Mouse (Mus musculus) gastrocnemius, postnatal 4 days (tissue): ENCODE measurements around the gene Qrich2. TPM values are rescaled to one million over a fixed set of nuclear protein-coding genes. Genes with fewer than 3 reads are reported as not detected.
"Not testable (repeated sequence)": the region's sequence is repeated elsewhere in the genome, so short reads cannot be mapped to it uniquely, and the experiment has no call there.

ENCODE experiments used
- DNase-seq, 2 experiments: peaks; one replicate each; pipeline ENCODE4 v3.0.0; 2021 to 2022; ENCODE audit warnings: low spot score in 2 of 2, mixed read lengths in 2 of 2
- total RNA-seq, 2 experiments: library from RNA; stranded (reverse); gene quantifications; 2 replicates each; pipeline ENCODE4 v1.2.3; 2021

Qrich2 gene
- total RNA-seq, 2 experiments from 2014 or later: 0.02 to 0.10 TPM

DNA sequence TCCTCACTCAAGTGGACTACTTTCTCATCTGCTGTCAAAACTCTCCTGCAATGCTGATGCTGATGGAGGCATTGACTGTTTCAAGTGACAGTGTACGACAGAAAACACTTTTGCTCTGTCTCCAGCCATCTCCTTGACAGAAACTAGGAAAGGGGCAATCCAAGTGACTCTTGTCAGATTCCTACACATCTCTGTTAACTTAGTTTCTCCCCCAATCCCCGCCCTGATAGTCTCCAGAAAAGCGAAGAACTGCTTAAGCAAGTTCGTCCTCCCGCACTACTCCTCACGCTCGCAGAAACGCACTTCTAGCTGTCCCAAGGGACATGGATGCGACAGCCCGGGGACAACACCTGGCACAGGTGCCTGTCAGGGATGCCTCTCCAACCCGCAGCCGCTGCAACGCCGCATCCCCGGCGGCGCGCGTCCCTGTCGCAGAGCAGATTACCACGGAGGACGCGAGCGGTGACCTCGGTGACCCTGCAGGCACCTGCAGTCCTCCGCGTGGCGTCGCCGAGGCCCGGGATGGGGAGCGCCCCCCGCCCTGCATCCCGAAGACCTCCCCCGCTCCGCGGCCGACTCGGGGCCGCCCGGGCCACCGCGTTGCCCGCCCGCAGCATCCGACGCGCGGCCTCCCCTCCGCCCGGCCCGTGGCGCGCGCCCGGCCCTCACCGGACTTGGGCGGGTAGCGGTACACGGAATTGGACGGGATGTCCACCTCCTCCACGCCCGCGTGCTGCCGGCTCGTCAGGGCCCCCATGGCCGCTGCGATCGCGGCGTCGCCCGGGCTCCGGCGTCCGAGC, 53.8 kb downstream of the Qrich2 start:
- DNase-seq: peak in 1 of 2 experiments; percentile 33

DNA sequence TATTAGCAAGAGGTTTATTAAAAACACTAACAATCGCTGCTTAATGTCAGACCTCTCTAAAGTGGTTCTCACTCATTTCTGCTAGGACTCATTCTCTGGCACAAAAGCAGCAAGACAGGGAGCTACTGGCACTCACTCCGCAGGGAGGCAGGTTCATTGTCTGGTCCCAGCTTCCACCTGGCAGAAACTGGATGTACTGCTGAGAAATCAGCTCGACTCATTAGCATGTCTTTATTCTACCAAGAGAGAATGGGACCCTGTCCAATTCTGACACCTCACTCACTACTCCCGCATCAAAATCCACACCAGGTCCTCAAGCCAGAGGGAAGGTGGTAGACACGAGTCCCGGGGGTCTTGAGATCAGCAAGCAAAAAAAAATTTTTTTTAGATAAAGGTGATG, 54.5 kb downstream of the Qrich2 start:
- DNase-seq: no peak

DNA sequence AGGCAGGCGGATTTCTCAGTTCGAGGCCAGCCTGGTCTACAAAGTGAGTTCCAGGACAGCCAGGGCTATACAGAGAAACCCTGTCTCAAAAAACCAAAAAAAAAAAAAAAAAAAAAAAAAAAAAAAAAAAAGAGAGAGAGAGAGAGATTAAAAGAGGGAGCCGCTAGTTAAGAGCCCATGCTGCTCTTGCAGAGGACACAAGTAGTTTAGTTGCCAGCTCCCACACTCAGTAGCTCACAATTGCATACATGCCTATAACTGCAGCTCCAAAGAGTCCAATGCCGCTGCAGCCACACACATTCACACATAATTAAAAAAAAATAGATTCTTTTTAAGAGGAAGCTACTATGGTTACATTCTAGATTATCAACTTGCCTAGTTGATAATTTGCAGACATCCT, 55.6 kb downstream of the Qrich2 start:
- not testable (repeated sequence) for DNase-seq

DNA sequence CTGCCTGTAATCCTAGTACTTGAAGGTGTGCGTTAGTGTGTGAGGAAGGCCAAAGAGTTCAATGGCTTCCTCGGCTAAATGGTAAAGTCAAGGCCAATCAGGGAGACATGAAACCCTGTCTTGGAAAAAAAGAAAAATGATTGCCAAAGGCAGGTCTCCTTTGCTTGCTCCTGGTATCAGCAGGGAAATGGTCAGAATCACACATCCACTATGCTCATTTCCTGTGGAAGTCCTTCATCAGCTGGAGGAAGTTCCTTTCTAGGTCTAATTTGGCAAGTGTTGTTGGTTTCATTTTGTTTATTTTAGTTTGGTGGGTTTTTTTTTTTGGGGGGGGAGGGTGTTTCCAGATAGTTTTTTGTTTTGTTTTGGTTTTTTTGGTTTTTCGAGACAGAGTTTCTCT, 57.0 kb downstream of the Qrich2 start:
- DNase-seq: no peak

DNA sequence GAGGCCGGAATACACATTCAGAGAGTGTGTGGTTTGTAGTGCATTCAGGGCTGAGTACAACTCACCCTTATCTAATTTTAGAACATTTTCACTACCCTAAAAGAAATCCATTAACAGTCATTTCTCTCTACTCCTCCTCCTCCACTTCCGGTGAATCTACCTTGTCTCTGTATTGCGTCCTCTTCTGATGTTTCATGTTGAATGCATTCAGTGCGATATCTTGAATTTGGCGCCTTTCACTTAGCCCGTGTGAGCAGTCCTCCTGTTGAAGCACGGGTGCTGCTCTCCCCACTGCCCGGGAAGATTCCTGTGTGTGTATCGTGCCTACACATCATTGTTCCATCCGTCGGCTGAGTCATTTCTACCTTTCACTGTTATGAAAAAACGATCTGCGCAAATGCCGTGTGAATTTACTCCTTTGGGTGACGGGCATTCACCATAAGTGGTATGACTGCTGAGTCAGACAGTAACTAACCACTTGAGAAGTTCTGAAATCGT, 59.8 kb downstream of the Qrich2 start:
- no peak for DNase-seq

DNA sequence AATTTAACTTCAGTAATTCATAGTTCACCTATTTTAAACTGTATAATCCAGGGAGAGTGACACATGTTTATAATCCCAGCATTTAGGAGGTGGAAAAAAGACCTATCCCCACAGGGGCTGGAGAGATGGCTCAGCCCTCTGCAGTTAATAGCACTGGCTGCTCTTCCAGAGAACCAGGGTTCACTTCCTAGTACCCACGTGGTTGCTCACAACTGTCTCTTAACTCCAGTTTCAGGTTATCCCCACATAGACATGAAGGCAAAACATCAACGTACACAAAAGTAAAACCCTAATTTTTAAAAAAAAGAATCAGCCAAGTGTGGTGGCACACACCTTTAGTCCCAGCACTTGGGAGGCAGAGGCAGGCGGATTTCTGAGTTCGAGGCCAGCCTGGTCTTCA, 60.4 kb downstream of the Qrich2 start:
- DNase-seq: no peak

DNA sequence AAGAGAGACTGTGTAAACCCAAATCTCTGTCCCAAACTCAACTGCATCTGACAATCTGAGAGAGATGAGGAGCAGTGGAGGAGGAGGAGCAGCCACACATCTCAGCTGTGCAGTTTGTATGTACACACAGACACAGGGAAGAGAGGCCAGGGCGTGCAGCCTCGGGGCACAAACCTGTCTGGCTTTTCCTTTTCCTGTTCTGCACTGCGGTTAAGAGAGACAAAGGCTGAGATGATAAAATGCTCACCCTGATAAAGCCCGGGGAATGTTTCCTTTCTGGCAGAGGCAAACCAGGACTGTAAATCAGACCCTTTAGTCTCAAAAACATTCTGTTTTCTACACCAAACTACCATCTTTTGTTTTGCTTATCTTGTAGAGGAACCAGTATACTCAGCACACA, 65.5 kb downstream of the Qrich2 start:
- no peak for DNase-seq

DNA sequence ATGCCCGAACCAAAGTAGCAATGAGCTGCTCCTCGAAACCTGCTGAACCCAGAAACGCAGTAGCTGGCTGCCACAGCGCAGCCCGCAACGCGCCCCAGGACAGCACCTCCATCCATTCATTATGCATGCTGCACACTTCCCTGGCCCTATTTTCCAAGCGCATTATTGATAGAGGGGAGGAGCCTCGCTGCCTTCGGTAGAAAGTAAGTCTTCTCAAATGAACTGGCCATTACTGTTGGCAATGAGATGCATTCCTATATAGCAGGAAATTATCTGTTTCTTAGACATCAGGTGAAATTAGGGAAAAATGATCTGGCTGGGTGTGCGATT, 67.7 kb downstream of the Qrich2 start:
- DNase-seq: no peak

DNA sequence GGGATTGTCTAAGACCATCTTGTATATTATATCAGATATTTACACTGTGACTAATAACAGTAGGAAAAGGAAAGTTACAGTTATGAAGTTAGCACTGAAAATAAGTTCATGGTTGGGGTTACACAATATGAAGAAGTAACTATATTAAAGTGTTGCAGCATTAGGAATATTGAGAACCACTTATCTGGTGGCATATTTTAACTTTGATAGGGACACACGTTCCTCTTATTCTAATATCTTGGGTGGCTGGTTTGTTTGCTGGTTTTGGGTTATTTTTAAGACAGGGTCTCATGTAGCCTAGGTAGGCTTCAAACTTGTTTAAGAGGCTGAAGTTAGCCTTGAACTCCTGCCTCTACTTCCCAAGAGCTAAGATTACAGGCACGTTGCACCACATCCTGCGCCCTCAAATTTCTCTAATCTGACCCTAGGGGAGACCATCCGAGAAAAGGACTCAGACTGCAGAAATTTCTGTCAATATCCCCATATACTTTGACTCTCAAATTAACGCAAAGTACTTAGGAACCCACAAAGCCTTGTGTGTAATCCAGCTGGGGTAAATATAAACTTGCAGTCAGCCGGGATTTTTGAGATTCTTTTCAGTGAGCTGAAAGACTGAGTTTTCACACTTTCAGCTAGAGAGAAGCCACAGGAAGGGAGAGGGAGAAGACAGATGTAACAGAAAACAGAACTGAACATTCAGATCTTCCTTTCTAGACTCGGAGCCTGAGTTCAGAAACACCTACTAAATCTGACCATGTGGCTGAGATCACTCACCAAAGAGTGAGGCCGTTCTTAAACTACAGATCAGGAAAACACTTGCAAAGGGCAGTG, 68.3 kb downstream of the Qrich2 start:
- no peak for DNase-seq

DNA sequence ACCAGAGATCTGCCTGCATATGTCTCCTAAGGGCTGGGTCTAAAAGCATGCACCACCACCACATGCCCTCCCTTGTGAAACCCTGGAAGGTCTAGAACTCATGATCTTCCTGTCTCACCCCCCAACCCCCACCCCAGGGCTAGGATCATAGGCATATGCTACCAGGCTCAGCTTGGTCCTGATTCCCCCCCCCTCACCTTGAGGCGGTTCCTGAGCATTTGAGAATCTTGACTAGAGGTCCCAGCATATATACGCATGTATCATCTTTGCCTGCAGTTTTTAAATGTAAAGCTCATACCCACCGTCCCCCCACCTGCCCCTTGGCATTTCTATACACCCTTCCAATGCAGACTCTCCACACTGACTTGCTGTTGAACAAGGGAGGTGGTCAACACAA, 69.1 kb downstream of the Qrich2 start:
- no peak for DNase-seq

DNA sequence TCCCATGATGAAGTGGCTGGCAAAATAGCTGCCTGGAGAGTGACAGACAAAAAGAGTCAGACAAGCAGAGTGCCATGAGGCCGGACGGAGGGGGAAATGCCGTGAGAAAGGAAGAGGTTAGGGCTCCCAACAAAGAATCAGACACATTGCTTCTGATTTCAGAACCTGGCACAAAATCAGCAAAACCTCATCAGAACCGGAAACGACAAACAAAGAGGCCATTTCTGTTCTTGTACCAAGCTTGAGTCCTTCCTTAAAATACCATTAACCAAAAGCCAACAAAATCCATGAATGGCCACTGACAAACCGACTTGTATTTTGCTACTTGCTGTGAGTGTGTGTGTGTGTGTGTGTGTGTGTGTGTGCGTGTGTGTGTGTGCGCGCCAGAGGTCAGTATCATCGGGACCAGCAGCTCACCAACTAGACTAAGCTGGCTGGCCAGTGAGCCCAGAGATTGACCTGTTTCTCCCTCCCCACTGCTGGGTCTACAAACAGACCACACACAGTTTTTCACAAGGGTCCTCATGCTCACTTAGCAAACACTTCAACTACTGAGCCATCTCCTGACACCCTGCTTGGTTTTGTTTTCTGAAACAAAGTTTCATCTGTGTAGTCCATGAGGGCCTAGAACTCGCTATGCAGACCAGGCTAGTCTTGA, 69.6 kb downstream of the Qrich2 start:
- no peak for DNase-seq

DNA sequence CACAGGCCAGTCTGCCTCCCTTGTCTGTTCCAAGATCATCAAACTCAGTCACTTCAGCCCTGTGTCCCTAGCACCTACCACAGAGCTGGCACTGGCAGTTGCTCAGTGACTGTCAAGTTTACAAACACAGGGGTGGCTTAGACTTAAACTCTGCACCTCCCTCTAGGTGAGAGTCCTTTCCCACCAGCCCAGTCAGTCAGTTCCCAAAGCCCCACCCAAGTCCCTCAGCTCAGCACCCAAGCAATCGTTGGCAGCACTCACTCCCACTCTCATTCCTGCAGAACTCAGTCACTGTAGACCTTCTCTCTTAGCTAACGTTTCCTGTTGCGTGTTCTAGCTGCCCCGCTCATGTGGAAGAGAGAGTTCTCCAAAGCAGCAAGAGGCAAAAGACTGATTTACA, 71.3 kb downstream of the Qrich2 start:
- no peak for DNase-seq

Other genes with a start within 250 kb of the Qrich2 start
- gene Evpl, start 228.2 kb downstream of the Qrich2 start, total RNA-seq: under 1 TPM; 0.41 to 0.47 TPM
- 10 to 100 TPM; 94.2 to 94.6 TPM for gene Srp68, start 192.0 kb downstream of the Qrich2 start, total RNA-seq
- gene Galr2, start 185.3 kb downstream of the Qrich2 start, total RNA-seq: under 1 TPM; 0.37 to 0.75 TPM
- gene Exoc7, start 159.0 kb downstream of the Qrich2 start, total RNA-seq: 10 to 100 TPM; 87.9 to 99.9 TPM
- gene Foxj1, start 130.8 kb downstream of the Qrich2 start, total RNA-seq: under 1 TPM; 0.29 to 0.31 TPM
- 10 to 100 TPM; 32.8 to 37.3 TPM for gene Rnf157, start 53.2 kb downstream of the Qrich2 start, total RNA-seq
- 10 to 100 TPM; 44.6 to 45.1 TPM for gene Ubald2, start 32.1 kb downstream of the Qrich2 start, total RNA-seq
- 10 to 100 TPM; 43.3 to 49.6 TPM for gene Prpsap1, start 28.0 kb upstream of the Qrich2 start, total RNA-seq
- gene Sphk1, start 64.7 kb upstream of the Qrich2 start, total RNA-seq: 1 to 10 TPM; 4.0 TPM
- gene Ube2o, start 115.2 kb upstream of the Qrich2 start, total RNA-seq: 10 to 100 TPM; 25.2 to 25.6 TPM
- gene Aanat, start 120.2 kb upstream of the Qrich2 start, total RNA-seq: not detected
- gene Rhbdf2, start 160.8 kb upstream of the Qrich2 start, total RNA-seq: 1 to 10 TPM; 7.4 to 9.1 TPM
- gene Prcd, start 187.3 kb upstream of the Qrich2 start, total RNA-seq: under 1 TPM; 0.86 to 0.91 TPM
- gene Cygb, start 188.1 kb upstream of the Qrich2 start, total RNA-seq: 10 to 100 TPM; 26.5 to 30.5 TPM